Mouse (Mus musculus): ENCODE results near the gene RPS10-NUDT3. TPM values are rescaled to one million over a fixed set of nuclear protein-coding genes. Genes with fewer than 3 reads are reported as not detected.

RPS10-NUDT3 gene
- polyA plus RNA-seq, 1 experiment from 2014 or later, result not detected

DNA sequence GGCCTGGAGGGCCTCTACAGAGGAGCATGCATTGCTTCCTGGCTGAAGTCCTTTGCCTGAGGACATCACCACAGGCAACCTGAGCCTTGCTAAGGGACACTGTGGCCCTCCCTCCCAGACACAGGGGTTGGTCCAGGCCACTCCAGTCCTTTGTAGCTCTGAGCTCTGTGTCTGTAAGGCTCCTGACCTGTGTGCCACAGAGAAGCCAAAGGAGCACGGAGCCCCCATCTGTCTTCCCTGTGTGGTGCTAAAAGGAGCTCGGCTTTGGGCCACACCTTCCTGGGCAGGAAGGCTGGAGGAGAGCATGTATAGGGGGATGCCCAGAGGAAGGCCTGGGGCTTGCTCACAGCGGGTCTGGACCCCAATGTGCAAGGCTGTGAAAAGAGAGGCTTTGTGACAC, 93.0 kb downstream of the RPS10-NUDT3 start:
- Histone ChIP-seq H3K9me3 (ENCODE audit: control insufficient read depth, low read length) (no peaks in the 10 kb centered on the region), H3K27ac (ENCODE audit: low read length) (no peak overlapping the region), H3K9ac (replicated peaks; ENCODE audit: low read depth, low read length) (no peak overlapping the region), H3K4me3 (replicated peaks; ENCODE audit: low read length) (no peak overlapping the region), H3K27me3 (replicated peaks; ENCODE audit: control insufficient read depth, insufficient read depth, low read length) (no peaks in the 10 kb centered on the region), H3K4me1 (replicated peaks; ENCODE audit: control insufficient read depth, insufficient read depth, low read length) (no peaks in the 10 kb centered on the region), H3K36me3 (ENCODE audit: control insufficient read depth, insufficient read depth) (no peaks in the 10 kb centered on the region), H3K4me2 (ENCODE audit: low read length) (no peak overlapping the region)
- 86% methylated on average over 3 of the region's 3 CpGs for WGBS
- no peak for ATAC-seq

DNA sequence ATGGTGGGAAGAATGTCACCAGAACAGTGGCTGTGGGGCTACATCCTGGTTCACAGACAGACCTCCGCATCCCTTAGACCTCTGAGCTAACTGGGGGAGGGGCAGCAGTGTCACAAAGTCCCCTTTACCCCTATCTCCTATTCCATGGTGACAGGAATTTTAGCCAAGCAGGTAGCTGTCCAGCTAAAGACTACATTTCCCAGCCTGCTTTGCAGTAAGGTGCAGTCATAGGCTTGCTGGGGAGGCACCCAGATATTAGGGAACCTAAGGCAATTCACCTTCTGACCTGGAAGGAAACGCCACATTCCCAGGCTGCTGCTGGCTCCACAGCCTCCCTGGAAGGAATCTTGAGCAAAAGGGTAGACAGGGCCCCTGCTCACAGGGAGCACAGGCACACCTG, 93.8 kb downstream of the RPS10-NUDT3 start:
- Histone ChIP-seq H3K27ac (ENCODE audit: low read length) (no peak overlapping the region), H3K36me3 (ENCODE audit: control insufficient read depth, insufficient read depth) (no peaks in the 10 kb centered on the region), H3K4me3 (replicated peaks; ENCODE audit: low read length) (no peak overlapping the region), H3K4me1 (replicated peaks; ENCODE audit: control insufficient read depth, insufficient read depth, low read length) (no peaks in the 10 kb centered on the region), H3K4me2 (ENCODE audit: low read length) (no peak overlapping the region), H3K27me3 (replicated peaks; ENCODE audit: control insufficient read depth, insufficient read depth, low read length) (no peaks in the 10 kb centered on the region), H3K9me3 (ENCODE audit: control insufficient read depth, low read length) (no peaks in the 10 kb centered on the region), H3K9ac (replicated peaks; ENCODE audit: low read depth, low read length) (no peak overlapping the region)
- WGBS, result 69% methylated on average over 2 of the region's 2 CpGs
- ATAC-seq, result no peak

DNA sequence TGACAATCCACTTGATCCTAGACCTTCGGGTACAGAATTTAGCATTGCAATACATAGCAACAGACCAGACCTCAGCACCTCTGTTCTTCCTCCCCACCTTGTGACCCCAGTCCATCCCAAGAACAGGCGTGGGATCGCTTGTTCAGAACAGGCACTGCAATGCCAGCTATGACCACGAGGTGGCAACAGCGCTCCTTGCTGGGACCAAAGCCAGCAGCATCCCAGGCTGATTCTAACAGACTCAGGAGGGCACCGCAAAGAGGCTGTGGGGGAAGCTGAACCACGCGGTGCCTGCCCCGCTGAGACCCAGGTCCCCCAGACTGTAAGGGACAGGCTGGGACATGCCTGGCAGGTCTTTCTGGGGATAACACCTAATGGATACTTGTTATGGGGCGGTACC, 100.3 kb downstream of the RPS10-NUDT3 start:
- ATAC-seq, result peak; percentile 72
- Histone ChIP-seq H3K27me3 (replicated peaks; ENCODE audit: control insufficient read depth, insufficient read depth, low read length) (no peaks in the 10 kb centered on the region), H3K4me1 (replicated peaks; ENCODE audit: control insufficient read depth, insufficient read depth, low read length) (peaks cover 3% of the 10 kb centered on the region; the same call in 1 of the 2 replicates), H3K4me3 (replicated peaks; ENCODE audit: low read length) (no peak overlapping the region), H3K9ac (replicated peaks; ENCODE audit: low read depth, low read length) (no peak overlapping the region), H3K9me3 (ENCODE audit: control insufficient read depth, low read length) (no peaks in the 10 kb centered on the region), H3K27ac (ENCODE audit: low read length) (no peak overlapping the region), H3K36me3 (ENCODE audit: control insufficient read depth, insufficient read depth) (no peaks in the 10 kb centered on the region), H3K4me2 (ENCODE audit: low read length) (no peak overlapping the region)
- WGBS, result 4% methylated on average over 10 of the region's 10 CpGs

DNA sequence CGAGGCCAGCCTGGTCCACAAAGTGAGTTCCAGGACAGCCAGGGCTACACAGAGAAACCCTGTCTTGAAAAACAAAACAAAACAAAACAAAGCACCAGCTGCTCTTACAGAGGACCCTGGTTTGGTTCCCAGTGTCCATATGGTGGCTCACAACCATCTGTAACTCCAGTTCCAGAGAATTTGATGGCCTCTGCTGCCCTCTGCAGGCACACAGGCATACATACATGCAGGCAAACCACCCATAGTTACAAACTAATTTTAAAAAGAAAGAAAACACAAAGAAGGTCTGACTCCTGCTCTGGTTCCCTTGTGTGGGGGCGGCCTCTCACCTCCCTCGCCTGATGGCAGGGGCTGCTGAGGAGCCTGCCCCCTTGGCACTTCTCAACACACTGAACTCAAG, 101.7 kb downstream of the RPS10-NUDT3 start:
- no peak overlapping the region for H3K4me2 ChIP-seq (ENCODE audit: low read length)
- peaks cover 3% of the 10 kb centered on the region; the same call in 1 of the 2 replicates for H3K4me1 ChIP-seq (replicated peaks; ENCODE audit: control insufficient read depth, insufficient read depth, low read length)
- no peaks in the 10 kb centered on the region for H3K27me3 ChIP-seq (replicated peaks; ENCODE audit: control insufficient read depth, insufficient read depth, low read length)
- ATAC-seq, result no peak
- WGBS, result 86% methylated on average over 3 of the region's 3 CpGs
- no peaks in the 10 kb centered on the region for H3K36me3 ChIP-seq (ENCODE audit: control insufficient read depth, insufficient read depth)
- H3K9ac ChIP-seq (replicated peaks; ENCODE audit: low read depth, low read length), result no peak overlapping the region
- H3K9me3 ChIP-seq (ENCODE audit: control insufficient read depth, low read length), result no peaks in the 10 kb centered on the region
- H3K4me3 ChIP-seq (replicated peaks; ENCODE audit: low read length), result no peak overlapping the region
- no peak overlapping the region for H3K27ac ChIP-seq (ENCODE audit: low read length)

DNA sequence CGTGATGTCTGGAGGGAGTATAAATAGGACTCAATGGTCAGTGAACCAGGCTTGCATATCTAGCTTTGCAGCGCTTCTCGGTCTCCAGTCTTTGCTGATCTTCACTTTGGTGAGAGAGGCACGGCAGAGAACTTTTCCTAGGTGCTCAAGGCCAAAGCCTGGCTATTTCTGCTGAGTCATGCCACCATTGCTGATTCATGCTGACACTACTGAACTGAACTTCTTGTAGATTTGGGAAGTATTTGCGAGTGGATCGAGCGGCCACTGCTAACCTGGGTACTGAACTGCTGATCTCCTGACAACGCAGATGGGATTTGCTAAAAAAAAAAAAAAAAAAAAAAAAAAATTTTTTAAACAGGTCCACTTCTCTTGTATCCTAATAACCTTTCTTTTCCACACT, 102.9 kb downstream of the RPS10-NUDT3 start:
- no peak overlapping the region for H3K4me2 ChIP-seq (ENCODE audit: low read length)
- H3K36me3 ChIP-seq (ENCODE audit: control insufficient read depth, insufficient read depth), result no peaks in the 10 kb centered on the region
- 93% methylated on average over 8 of the region's 8 CpGs for WGBS
- no peak for ATAC-seq
- no peaks in the 10 kb centered on the region for H3K27me3 ChIP-seq (replicated peaks; ENCODE audit: control insufficient read depth, insufficient read depth, low read length)
- H3K9me3 ChIP-seq (ENCODE audit: control insufficient read depth, low read length), result no peaks in the 10 kb centered on the region
- H3K4me1 ChIP-seq (replicated peaks; ENCODE audit: control insufficient read depth, insufficient read depth, low read length), result peaks cover 3% of the 10 kb centered on the region; the same call in 1 of the 2 replicates
- H3K4me3 ChIP-seq (replicated peaks; ENCODE audit: low read length), result no peak overlapping the region
- no peak overlapping the region for H3K27ac ChIP-seq (ENCODE audit: low read length)
- no peak overlapping the region for H3K9ac ChIP-seq (replicated peaks; ENCODE audit: low read depth, low read length)

Other genes with a start within 250 kb of the RPS10-NUDT3 start
- gene Grm4, start 113.8 kb downstream of the RPS10-NUDT3 start, polyA plus RNA-seq (2015; fragmentation: Nextera tagmentation; extraction: Ambion mirVana), result 3.0 and 4.0 TPM in 2 replicates
- gene Hmga1, start 78.7 kb downstream of the RPS10-NUDT3 start, polyA plus RNA-seq (2015; fragmentation: Nextera tagmentation; extraction: Ambion mirVana), result 107 and 113 TPM in 2 replicates
- 31.9 and 49.8 TPM in 2 replicates for gene AI413582, start 69.5 kb downstream of the RPS10-NUDT3 start, polyA plus RNA-seq (2015; fragmentation: Nextera tagmentation; extraction: Ambion mirVana)
- gene Nudt3, start 11.7 kb downstream of the RPS10-NUDT3 start, polyA plus RNA-seq (2015; fragmentation: Nextera tagmentation; extraction: Ambion mirVana), result 272 and 293 TPM in 2 replicates
- 467 and 512 TPM in 2 replicates for gene Rps10, start 1.4 kb upstream of the RPS10-NUDT3 start, polyA plus RNA-seq (2015; fragmentation: Nextera tagmentation; extraction: Ambion mirVana)
- gene Pacsin1, start 20.3 kb upstream of the RPS10-NUDT3 start, polyA plus RNA-seq (2015; fragmentation: Nextera tagmentation; extraction: Ambion mirVana), result 32.9 and 44.2 TPM in 2 replicates
- 0.27 and 0.70 TPM in 2 replicates for gene Spdef, start 93.7 kb upstream of the RPS10-NUDT3 start, polyA plus RNA-seq (2015; fragmentation: Nextera tagmentation; extraction: Ambion mirVana)
- 11.9 and 12.4 TPM in 2 replicates for gene D17Wsu92e, start 185.4 kb upstream of the RPS10-NUDT3 start, polyA plus RNA-seq (2015; fragmentation: Nextera tagmentation; extraction: Ambion mirVana)
- 255 and 264 TPM in 2 replicates for gene Snrpc, start 202.9 kb upstream of the RPS10-NUDT3 start, polyA plus RNA-seq (2015; fragmentation: Nextera tagmentation; extraction: Ambion mirVana)
- gene Uhrf1bp1, start 221.2 kb upstream of the RPS10-NUDT3 start, polyA plus RNA-seq (2015; fragmentation: Nextera tagmentation; extraction: Ambion mirVana), result 6.6 and 6.8 TPM in 2 replicates

Measured in forebrain, embryonic 16.5 days (tissue).